Mouse (Mus musculus) CH12.LX (cell line): Measurements from ENCODE around the gene Rbms1. TPM values are rescaled to one million over a fixed set of nuclear protein-coding genes. Genes with fewer than 3 reads are reported as not detected.

ENCODE experiments used
- DNase-seq: peaks from one replicate; pipeline ENCODE4 v3.0.0-alpha.2; 2013; ENCODE audit errors: extremely low read depth
- H3K27ac ChIP-seq: 2 replicates; pipeline ENCODE4 v1.5.1; 2012; ENCODE audit warnings: low read depth, mild to moderate bottlenecking, control low read depth, moderate library complexity; ENCODE audit not compliant: insufficient read depth
- H3K27me3 ChIP-seq: replicated peaks from 2 replicates; pipeline ENCODE3; 2012; ENCODE audit warnings: inconsistent platforms
- H3K36me3 ChIP-seq, 2 experiments: replicated peaks in 1 of 2; 2 replicates each; pipeline versions ENCODE3 to v1.6.1; 2012; ENCODE audit warnings: inconsistent platforms in 1 of 2, low read length in 1 of 2, mild to moderate bottlenecking in 1 of 2, mixed read lengths in 1 of 2, moderate library complexity in 1 of 2; ENCODE audit not compliant: control insufficient read depth in 1 of 2, insufficient read depth in 1 of 2
- H3K4me1 ChIP-seq, 2 experiments: 2 replicates each; pipeline ENCODE4 v1.6.1; 2012; ENCODE audit warnings: inconsistent platforms in 1 of 2, moderate library complexity in 1 of 2; ENCODE audit not compliant: insufficient read depth in 2 of 2, control insufficient read depth in 1 of 2
- H3K4me2 ChIP-seq: 2 replicates; pipeline ENCODE4 v1.6.1; 2012; ENCODE audit warnings: low read depth, mild to moderate bottlenecking, control low read depth; ENCODE audit not compliant: poor library complexity, insufficient read depth, severe bottlenecking
- H3K4me3 ChIP-seq, 3 experiments: fragments of 150-350 bp in 1 of 3; sonication (generic) in 1 of 3; replicated peaks in 1 of 3; 2 replicates each; pipeline versions ENCODE3 to v1.5.1; 2011 to 2012; ENCODE audit warnings: low read depth in 2 of 3, low read length in 2 of 3, mild to moderate bottlenecking in 2 of 3, moderate library complexity in 2 of 3, control low read depth in 1 of 3, improper control_type of control experiment in 1 of 3, inconsistent platforms in 1 of 3, mixed read lengths in 1 of 3; ENCODE audit not compliant: poor library complexity in 1 of 3
- H3K79me2 ChIP-seq: replicated peaks from 2 replicates; pipeline ENCODE4 v1.6.1; 2012; ENCODE audit warnings: mild to moderate bottlenecking, moderate library complexity; ENCODE audit not compliant: control insufficient read depth, poor library complexity, insufficient read depth, severe bottlenecking; ENCODE audit errors: extremely low read depth
- H3K9ac ChIP-seq: 2 replicates; pipeline ENCODE4 v1.6.1; 2012; ENCODE audit warnings: low read depth, mild to moderate bottlenecking, control low read depth, moderate library complexity; ENCODE audit not compliant: insufficient read depth
- H3K9me3 ChIP-seq: replicated peaks from 2 replicates; pipeline ENCODE3; 2012; ENCODE audit warnings: low read length, inconsistent platforms, mixed read lengths
- CHD1 ChIP-seq: IDR thresholded peaks from 2 replicates; pipeline ENCODE4 v1.6.1; 2012; ENCODE audit warnings: low read depth, low read length, improper control_type of control experiment, inconsistent platforms
- CHD2 ChIP-seq: IDR thresholded peaks from 2 replicates; pipeline ENCODE4 v1.6.1; 2011; ENCODE audit warnings: low read length, improper control_type of control experiment
- ELF1 ChIP-seq: IDR thresholded peaks from 2 replicates; pipeline ENCODE4 v1.6.1; 2014; ENCODE audit warnings: low read depth, mild to moderate bottlenecking, inconsistent platforms, low read length, improper control_type of control experiment
- EP300 ChIP-seq: IDR thresholded peaks from 2 replicates; pipeline ENCODE4 v1.6.1; 2011; ENCODE audit warnings: low read length, improper control_type of control experiment
- IRF4 ChIP-seq: IDR thresholded peaks from 2 replicates; pipeline ENCODE4 v1.6.1; 2014; ENCODE audit warnings: low read depth, mild to moderate bottlenecking, inconsistent platforms, low read length, improper control_type of control experiment
- JUN ChIP-seq: IDR thresholded peaks from 2 replicates; pipeline ENCODE4 v1.6.1; 2011; ENCODE audit warnings: low read depth, mild to moderate bottlenecking, low read length, improper control_type of control experiment, moderate library complexity; ENCODE audit not compliant: insufficient read depth
- JUND ChIP-seq: conservative IDR thresholded peaks from 2 replicates; pipeline ENCODE4 v1.6.1; 2011; ENCODE audit warnings: low read depth, low read length, improper control_type of control experiment
- MAFK ChIP-seq: IDR thresholded peaks from 2 replicates; pipeline ENCODE4 v1.6.1; 2011; ENCODE audit warnings: low read length, improper control_type of control experiment; ENCODE audit not compliant: insufficient replicate concordance
- MAZ ChIP-seq: IDR thresholded peaks from 2 replicates; pipeline ENCODE4 v1.6.1; 2012; ENCODE audit warnings: low read depth, mild to moderate bottlenecking, inconsistent platforms, low read length, improper control_type of control experiment, moderate library complexity
- MXI1 ChIP-seq: IDR thresholded peaks from 2 replicates; pipeline ENCODE4 v1.6.1; 2011; ENCODE audit warnings: mild to moderate bottlenecking, low read depth, low read length, improper control_type of control experiment
- NELFE ChIP-seq: IDR thresholded peaks from 2 replicates; pipeline ENCODE4 v1.6.1; 2011; ENCODE audit warnings: low read depth, low read length, improper control_type of control experiment
- POLR2A ChIP-seq: IDR thresholded peaks from 2 replicates; pipeline ENCODE4 v1.6.1; 2011; ENCODE audit warnings: low read depth, mild to moderate bottlenecking, improper control_type of control experiment, low read length
- RAD21 ChIP-seq: IDR thresholded peaks from 2 replicates; pipeline ENCODE4 v1.6.1; 2011; ENCODE audit warnings: low read depth, mild to moderate bottlenecking, low read length, improper control_type of control experiment, moderate library complexity
- RCOR1 ChIP-seq: conservative IDR thresholded peaks from 2 replicates; pipeline ENCODE4 v1.6.1; 2012; ENCODE audit warnings: low read depth, mild to moderate bottlenecking, inconsistent platforms, low read length, improper control_type of control experiment
- SIN3A ChIP-seq: IDR thresholded peaks from 2 replicates; pipeline ENCODE4 v1.6.1; 2012; ENCODE audit warnings: low read length, improper control_type of control experiment, inconsistent platforms
- TBP ChIP-seq: conservative IDR thresholded peaks from 2 replicates; pipeline ENCODE4 v1.6.1; 2011; ENCODE audit warnings: low read depth, low read length, improper control_type of control experiment
- ZMIZ1 ChIP-seq: IDR thresholded peaks from 2 replicates; pipeline ENCODE4 v1.6.1; 2012; ENCODE audit warnings: low read depth, mild to moderate bottlenecking, inconsistent platforms, low read length, improper control_type of control experiment
- ZNF384 ChIP-seq: IDR thresholded peaks from 2 replicates; pipeline ENCODE4 v1.6.1; 2012; ENCODE audit warnings: low read depth, low read length, improper control_type of control experiment, inconsistent platforms
- dilution Hi-C: fragments of 300-500 bp; cut with MboI; formaldehyde crosslinking; loops from 2 replicates; pipeline ENCODE4 v1.14.3; 2020; ENCODE audit warnings: low sequenced_read_pairs; ENCODE audit not compliant: extremely low pct_unique_long_range_greater_than_20kb, extremely low pct_ligation_motif_present
- in situ Hi-C: fragments of 300-500 bp; cut with MboI; formaldehyde crosslinking; loops from 3 replicates; pipeline ENCODE4 v1.14.3; 2019; ENCODE audit warnings: low sequenced_read_pairs, low pct_ligation_motif_present, low pct_unique_long_range_greater_than_20kb, mixed read lengths
- polyA plus RNA-seq: library from polyadenylated mRNA; unstranded; fragments of >175 nt; gene quantifications from 2 replicates; pipeline ENCODE4 v1.2.1, GENCODE M21; 2012; ENCODE audit warnings: low read depth; ENCODE audit not compliant: insufficient read length
- total RNA-seq, 2 experiments: library from RNA; depleted of rRNA; stranded (reverse); fragments of 300-350 nt in 1 of 2; fragments of >200 nt in 1 of 2; gene quantifications; 2 replicates each; pipeline ENCODE4 v1.2.3; 2012 to 2014

Rbms1 gene
- total and polyA plus RNA-seq, 3 experiments: 10.6 to 33.9 (median 12.6) TPM

GRCm38 (mm10) chr2:60848478-60848877 is 114.5 kb downstream of the Rbms1 start:
- no peak overlapping the region for H3K27ac ChIP-seq
- H3K4me3 ChIP-seq: no peak overlapping the region
- in situ Hi-C loops: no loop called here
- dilution Hi-C loops: no loop called here
- H3K4me1 ChIP-seq: peaks cover 13 to 78% of the 10 kb centered on the region in 2 experiments
- H3K27me3 ChIP-seq: no peaks in the 10 kb centered on the region
- H3K79me2 ChIP-seq: no peaks in the 10 kb centered on the region
- H3K9me3 ChIP-seq: no peaks in the 10 kb centered on the region
- DNase-seq: no peak
- H3K36me3 ChIP-seq: peaks cover 0 to 3% of the 10 kb centered on the region in 2 experiments
- no peak overlapping the region for H3K9ac ChIP-seq
- TF ChIP-seq POLR2A: no peak
- TF ChIP-seq ZMIZ1: no peak
- no peak for TF ChIP-seq ELF1
- TF ChIP-seq ZNF384: no peak
- TF ChIP-seq EP300: no peak
- TF ChIP-seq MAFK: no peak
- TF ChIP-seq JUN: no peak
- no peak for TF ChIP-seq MXI1
- no peak for TF ChIP-seq CHD1
- no peak for TF ChIP-seq NELFE
- no peak for TF ChIP-seq CHD2
- no peak for TF ChIP-seq IRF4
- TF ChIP-seq SIN3A: no peak
- no peak for TF ChIP-seq RAD21
- no peak for TF ChIP-seq JUND
- TF ChIP-seq TBP: no peak
- TF ChIP-seq MAZ: no peak
- no peak overlapping the region for H3K4me2 ChIP-seq

- in situ Hi-C loops: no loop called here
- Histone ChIP-seq H3K36me3 (peaks cover 0 to 2% of the 10 kb centered on the region in 2 experiments), H3K9ac (no peak overlapping the region), H3K4me3 (no peak overlapping the region), H3K27me3 (no peaks in the 10 kb centered on the region), H3K27ac (no peak overlapping the region), H3K4me2 (no peak overlapping the region), H3K4me1 (peaks cover 15 to 78% of the 10 kb centered on the region in 2 experiments), H3K9me3 (no peaks in the 10 kb centered on the region), H3K79me2 (no peaks in the 10 kb centered on the region)
- DNase-seq: no peak
- TF ChIP-seq JUN (no peak), RCOR1 (no peak), TBP (no peak), CHD2 (no peak), ZMIZ1 (no peak)
- dilution Hi-C loops: no loop called here
These were observed 115.0 kb downstream of the Rbms1 start for GRCm38 (mm10) chr2:60847984-60848383.
